Mouse (Mus musculus) central nervous system, embryonic 11.5 days (tissue): ENCODE results near the gene AW146154. TPM values are rescaled to one million over a fixed set of nuclear protein-coding genes. Genes with fewer than 3 reads are reported as not detected.

Experiments
- polyA plus RNA-seq: library from polyadenylated mRNA; depleted of rRNA; stranded (reverse); fragments of >200 nt; gene quantifications from 2 replicates; pipeline ENCODE4 v1.2.3, GENCODE M21; 2012; rRNA removed

The AW146154 gene
- polyA plus RNA-seq: 5.3 and 11.7 TPM in 2 replicates

GRCm38 (mm10) chr7:41499389-41500049 lies at the start of gene AW146154, which contains the start of gene Gm20449:
AW146154 (minus strand) TSS chr7:41499890.
Gm20449 (minus strand) TSS chr7:41499417.

GRCm38 (mm10) chr7:41448596-41448995 lies 51.1 kb downstream of the AW146154 start, which contains the start of gene Vmn2r57:
Vmn2r57 (minus strand) TSS chr7:41448696.

Other genes with a start within 250 kb of the AW146154 start
- gene AI987944, start 106.5 kb downstream of the AW146154 start, polyA plus RNA-seq: 6.2 and 8.1 TPM in 2 replicates
- gene Vmn2r57, start 51.2 kb downstream of the AW146154 start, polyA plus RNA-seq: 0.06 and 0.21 TPM in 2 replicates
- gene Gm20449, start 473 bp downstream of the AW146154 start, polyA plus RNA-seq: 0.04 and 0.22 TPM in 2 replicates
- 0.05 TPM in 1 of 2 replicates, not detected in the other for gene Gm6871, start 73.8 kb upstream of the AW146154 start, polyA plus RNA-seq
- 13.0 and 16.4 TPM in 2 replicates for gene 2610021A01Rik, start 99.3 kb upstream of the AW146154 start, polyA plus RNA-seq
- 10.6 and 18.0 TPM in 2 replicates for gene Zfp788, start 133.3 kb upstream of the AW146154 start, polyA plus RNA-seq